Mouse (Mus musculus): ENCODE measurements at regions not wholly inside any gene's neighbourhood (a gene's known extent, or its start where the extent isn't known, plus 50 kb on each side); places are given as distances from the start of the nearest gene placed in this dataset.

GRCm38 (mm10) chr12:118650483-118651160, 195.5 kb upstream of the Sp8 start:
- DNase-seq = no peak

- DNase-seq = no peak
Measured at GRCm38 (mm10) chr12:118649323-118649973, 196.7 kb upstream of the Sp8 start.

- DNase-seq = no peak
Measured at GRCm38 (mm10) chr12:118648673-118649072, 197.5 kb upstream of the Sp8 start.

GRCm38 (mm10) chr12:118647270-118648042, 198.7 kb upstream of the Sp8 start:
- DNase-seq = no peak

- DNase-seq = no peak
Measured at GRCm38 (mm10) chr12:118640925-118641324, 205.2 kb upstream of the Sp8 start.

- DNase-seq = no peak
Measured at GRCm38 (mm10) chr12:118637214-118637613, 208.9 kb upstream of the Sp8 start.

GRCm38 (mm10) chr12:118635456-118635855, 210.7 kb upstream of the Sp8 start:
- no peak for DNase-seq

GRCm38 (mm10) chr12:118630373-118630772, 215.8 kb upstream of the Sp8 start:
- no peak for DNase-seq

GRCm38 (mm10) chr12:118621697-118622485, 224.2 kb upstream of the Sp8 start:
- DNase-seq = no peak

GRCm38 (mm10) chr12:118620847-118621636, 225.1 kb upstream of the Sp8 start:
- no peak for DNase-seq

- no peak for DNase-seq
Measured at GRCm38 (mm10) chr12:118597015-118597414, 249.1 kb upstream of the Sp8 start.

GRCm38 (mm10) chr12:118594781-118595574, 251.2 kb upstream of the Sp8 start:
- no peak for DNase-seq

GRCm38 (mm10) chr12:118583829-118584628, 262.1 kb upstream of the Sp8 start:
- peak; percentile 22 for DNase-seq

- DNase-seq = no peak
Measured at GRCm38 (mm10) chr12:118569811-118570210, 268.6 kb upstream of the Sp4 start.

- DNase-seq = no peak
Measured at GRCm38 (mm10) chr12:118566681-118567080, 265.4 kb upstream of the Sp4 start.

- DNase-seq = no peak
Measured at GRCm38 (mm10) chr12:118564394-118565112, 263.3 kb upstream of the Sp4 start.

GRCm38 (mm10) chr12:118562226-118562625, 261.0 kb upstream of the Sp4 start:
- DNase-seq = no peak

- no peak for DNase-seq
Measured at GRCm38 (mm10) chr12:118549071-118549470, 247.8 kb upstream of the Sp4 start.

- no peak for DNase-seq
Measured at GRCm38 (mm10) chr12:118540336-118540735, 239.1 kb upstream of the Sp4 start.

GRCm38 (mm10) chr12:118530514-118530913, 229.3 kb upstream of the Sp4 start:
- DNase-seq = no peak

Data from cerebellum, adult 11-12 months (tissue).